Mouse (Mus musculus): ENCODE measurements around the gene Aph1a. TPM values are rescaled to one million over a fixed set of nuclear protein-coding genes. Genes with fewer than 3 reads are reported as not detected.

Gene Aph1a
- polyA plus RNA-seq, 1 experiment from 2014 or later, result 25.9 TPM

DNA sequence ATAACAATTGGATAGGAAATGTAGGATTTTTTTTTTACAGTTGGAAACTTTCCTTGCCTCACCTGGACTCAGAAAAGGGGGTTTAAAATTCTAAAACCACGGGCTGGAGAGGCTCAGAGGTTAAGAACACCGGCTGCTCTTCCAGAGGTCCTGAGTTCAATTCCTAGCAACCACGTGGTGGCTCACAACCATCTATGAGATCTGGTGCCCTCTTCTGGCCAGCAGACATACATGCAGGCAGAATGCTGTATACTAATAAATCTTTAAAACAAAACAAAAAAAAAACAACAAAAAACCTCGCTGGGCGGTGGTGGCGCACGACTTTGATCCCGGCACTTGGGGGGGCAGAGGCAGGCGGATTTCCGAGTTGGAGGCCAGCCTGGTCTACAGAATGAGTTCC, 32.6 kb upstream of the Aph1a start:
- ATAC-seq (replicated peaks; ENCODE audit: insufficient number of reproducible peaks, low FRiP score, low TSS enrichment), result no peak
- Histone ChIP-seq H3K4me1 (ENCODE audit: control insufficient read depth, insufficient read depth, low read length) (no peaks in the 10 kb centered on the region), H3K36me3 (ENCODE audit: control insufficient read depth, insufficient read depth, low read length) (peaks cover 8% of the 10 kb centered on the region; the same call in 1 of the 2 replicates), H3K4me2 (no peak overlapping the region), H3K9ac (ENCODE audit: low read depth, low read length) (no peak overlapping the region), H3K4me3 (ENCODE audit: low read depth, low read length) (no peak overlapping the region), H3K27me3 (ENCODE audit: control insufficient read depth, insufficient read depth, low read length) (no peaks in the 10 kb centered on the region), H3K27ac (ENCODE audit: low read depth, low read length) (no peak overlapping the region), H3K9me3 (replicated peaks; ENCODE audit: control insufficient read depth, low read length) (no peaks in the 10 kb centered on the region)
- 69% methylated on average over 10 of the region's 10 CpGs for WGBS (ENCODE audit: insufficient replicate concordance)

DNA sequence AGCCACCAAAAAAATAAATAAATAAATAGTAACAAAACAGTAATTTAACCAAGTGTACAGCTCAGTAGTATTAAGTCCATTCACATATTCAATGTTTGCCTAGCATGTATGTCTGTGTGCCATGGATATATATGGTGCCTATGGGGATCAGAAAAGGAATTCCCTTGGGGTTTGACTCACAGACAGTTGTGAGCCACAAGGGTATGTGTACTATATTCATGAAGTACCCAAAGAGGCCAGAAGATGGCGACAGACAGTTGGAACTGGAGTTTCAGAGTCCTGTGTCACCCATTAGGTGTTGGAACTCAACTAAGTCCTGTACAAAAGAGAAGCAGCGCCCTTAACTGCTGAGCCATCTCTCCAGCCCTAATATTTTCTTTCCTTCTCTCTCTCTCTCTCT, 32.0 kb upstream of the Aph1a start:
- no peak overlapping the region for H3K9ac ChIP-seq (ENCODE audit: low read depth, low read length)
- H3K4me3 ChIP-seq (ENCODE audit: low read depth, low read length), result no peak overlapping the region
- H3K27ac ChIP-seq (ENCODE audit: low read depth, low read length), result no peak overlapping the region
- H3K9me3 ChIP-seq (replicated peaks; ENCODE audit: control insufficient read depth, low read length), result no peaks in the 10 kb centered on the region
- no peaks in the 10 kb centered on the region for H3K27me3 ChIP-seq (ENCODE audit: control insufficient read depth, insufficient read depth, low read length)
- ATAC-seq (replicated peaks; ENCODE audit: insufficient number of reproducible peaks, low FRiP score, low TSS enrichment), result no peak
- H3K36me3 ChIP-seq (ENCODE audit: control insufficient read depth, insufficient read depth, low read length), result peaks cover 8% of the 10 kb centered on the region; the same call in 1 of the 2 replicates
- H3K4me1 ChIP-seq (ENCODE audit: control insufficient read depth, insufficient read depth, low read length), result no peaks in the 10 kb centered on the region
- WGBS (ENCODE audit: insufficient replicate concordance), result 43% methylated on average over 2 of the region's 2 CpGs
- H3K4me2 ChIP-seq, result no peak overlapping the region

DNA sequence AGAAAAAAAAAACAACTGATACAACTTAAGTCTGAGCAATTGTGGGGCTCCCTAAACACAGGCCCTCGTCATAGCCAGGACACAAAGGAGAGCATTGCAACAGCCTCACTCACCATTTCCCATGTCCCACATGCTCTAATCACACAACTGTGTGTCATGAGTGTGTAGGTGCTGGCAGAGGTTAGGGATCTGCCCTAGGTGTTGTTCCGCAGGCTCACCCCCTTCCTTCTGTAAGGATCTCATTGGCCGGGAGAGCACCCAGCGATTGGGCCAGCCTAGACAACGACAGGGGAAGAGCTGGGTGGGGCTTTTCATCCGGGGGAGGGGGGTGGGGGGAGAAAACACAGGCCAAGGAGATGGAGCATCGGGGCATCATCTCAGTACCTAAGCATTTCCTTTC, 30.2 kb upstream of the Aph1a start:
- Histone ChIP-seq H3K9me3 (replicated peaks; ENCODE audit: control insufficient read depth, low read length) (no peaks in the 10 kb centered on the region), H3K4me2 (no peak overlapping the region), H3K4me1 (ENCODE audit: control insufficient read depth, insufficient read depth, low read length) (no peaks in the 10 kb centered on the region), H3K36me3 (ENCODE audit: control insufficient read depth, insufficient read depth, low read length) (peaks cover 13% of the 10 kb centered on the region; the same call in 1 of the 2 replicates), H3K27me3 (ENCODE audit: control insufficient read depth, insufficient read depth, low read length) (no peaks in the 10 kb centered on the region), H3K9ac (ENCODE audit: low read depth, low read length) (no peak overlapping the region), H3K27ac (ENCODE audit: low read depth, low read length) (no peak overlapping the region), H3K4me3 (ENCODE audit: low read depth, low read length) (no peak overlapping the region)
- WGBS (ENCODE audit: insufficient replicate concordance), result 62% methylated on average over 7 of the region's 7 CpGs
- ATAC-seq (replicated peaks; ENCODE audit: insufficient number of reproducible peaks, low FRiP score, low TSS enrichment), result no peak

DNA sequence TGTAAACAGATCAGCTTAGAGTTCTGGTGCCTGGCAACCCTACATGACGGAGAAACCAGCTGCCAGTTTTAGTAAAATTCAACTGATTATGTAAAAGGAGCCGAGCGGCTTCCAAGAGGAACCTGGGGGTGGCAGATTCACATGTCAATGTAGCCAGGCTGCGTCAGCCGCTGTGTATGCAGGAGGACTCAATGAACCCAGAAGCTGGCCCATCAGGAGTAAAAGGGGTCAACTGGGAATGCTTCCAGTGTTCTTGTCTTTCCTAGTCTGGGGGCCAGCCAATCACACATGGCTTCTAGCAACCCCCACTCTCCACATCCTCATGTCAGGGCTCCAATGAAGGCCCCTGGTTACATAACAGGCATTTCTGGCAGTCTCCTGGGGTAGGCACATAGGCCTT, 28.7 kb upstream of the Aph1a start:
- H3K4me2 ChIP-seq, result no peak overlapping the region
- no peak overlapping the region for H3K9ac ChIP-seq (ENCODE audit: low read depth, low read length)
- ATAC-seq (replicated peaks; ENCODE audit: insufficient number of reproducible peaks, low FRiP score, low TSS enrichment), result no peak
- H3K27ac ChIP-seq (ENCODE audit: low read depth, low read length), result no peak overlapping the region
- H3K36me3 ChIP-seq (ENCODE audit: control insufficient read depth, insufficient read depth, low read length), result peaks cover 19% of the 10 kb centered on the region
- H3K4me3 ChIP-seq (ENCODE audit: low read depth, low read length), result no peak overlapping the region
- 84% methylated on average over 5 of the region's 5 CpGs for WGBS (ENCODE audit: insufficient replicate concordance)
- H3K9me3 ChIP-seq (replicated peaks; ENCODE audit: control insufficient read depth, low read length), result no peaks in the 10 kb centered on the region
- H3K4me1 ChIP-seq (ENCODE audit: control insufficient read depth, insufficient read depth, low read length), result no peaks in the 10 kb centered on the region
- no peaks in the 10 kb centered on the region for H3K27me3 ChIP-seq (ENCODE audit: control insufficient read depth, insufficient read depth, low read length)

DNA sequence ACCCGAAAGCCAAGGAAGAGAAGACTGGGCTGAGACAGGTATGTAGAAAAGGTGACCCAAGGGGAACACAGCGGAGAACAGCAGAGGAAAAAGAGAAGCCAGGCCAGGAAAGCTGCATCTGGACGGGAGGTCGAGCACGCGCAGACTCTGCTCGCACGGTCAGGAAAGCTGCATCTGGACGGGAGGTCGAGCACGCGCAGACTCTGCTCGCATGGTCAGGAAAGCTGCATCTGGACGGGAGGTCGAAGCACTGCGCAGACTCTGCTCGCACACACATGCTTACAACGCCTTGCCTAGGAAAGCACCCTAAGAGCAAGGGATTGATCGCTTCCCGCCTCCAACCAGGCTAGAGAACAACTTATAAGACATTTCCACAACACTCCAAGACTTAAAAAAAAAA, 28.2 kb upstream of the Aph1a start:
- Histone ChIP-seq H3K4me1 (ENCODE audit: control insufficient read depth, insufficient read depth, low read length) (peaks cover under 1% of the 10 kb centered on the region), H3K4me3 (ENCODE audit: low read depth, low read length) (no peak overlapping the region), H3K36me3 (ENCODE audit: control insufficient read depth, insufficient read depth, low read length) (peaks cover 19% of the 10 kb centered on the region), H3K4me2 (no peak overlapping the region), H3K27me3 (ENCODE audit: control insufficient read depth, insufficient read depth, low read length) (no peaks in the 10 kb centered on the region), H3K9me3 (replicated peaks; ENCODE audit: control insufficient read depth, low read length) (no peaks in the 10 kb centered on the region), H3K9ac (ENCODE audit: low read depth, low read length) (no peak overlapping the region), H3K27ac (ENCODE audit: low read depth, low read length) (no peak overlapping the region)
- ATAC-seq (replicated peaks; ENCODE audit: insufficient number of reproducible peaks, low FRiP score, low TSS enrichment), result no peak
- 84% methylated on average over 20 of the region's 20 CpGs for WGBS (ENCODE audit: insufficient replicate concordance)

DNA sequence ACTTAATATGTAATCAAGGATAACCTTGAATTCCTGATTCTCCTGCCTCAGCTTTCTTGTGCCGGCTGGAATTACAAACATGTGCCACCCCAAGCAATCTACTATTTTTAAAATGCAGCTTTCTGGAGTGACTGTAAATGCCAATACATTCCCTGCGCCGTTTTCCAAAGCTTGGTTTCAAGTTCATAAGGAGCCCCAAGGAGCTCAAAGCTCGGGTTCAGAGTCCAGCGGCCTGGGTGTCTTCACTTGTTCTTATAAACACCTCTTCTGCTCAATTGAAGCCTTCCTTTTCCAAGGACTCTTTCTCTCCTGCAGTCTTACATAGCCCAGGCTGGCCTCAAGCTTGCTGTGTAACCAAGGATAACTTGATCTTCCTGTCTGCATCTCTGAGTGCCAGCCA, 27.7 kb upstream of the Aph1a start:
- no peak for ATAC-seq (replicated peaks; ENCODE audit: insufficient number of reproducible peaks, low FRiP score, low TSS enrichment)
- 85% methylated on average over 5 of the region's 5 CpGs for WGBS (ENCODE audit: insufficient replicate concordance)
- Histone ChIP-seq H3K9ac (ENCODE audit: low read depth, low read length) (no peak overlapping the region), H3K27ac (ENCODE audit: low read depth, low read length) (no peak overlapping the region), H3K9me3 (replicated peaks; ENCODE audit: control insufficient read depth, low read length) (no peaks in the 10 kb centered on the region), H3K4me2 (no peak overlapping the region), H3K4me1 (ENCODE audit: control insufficient read depth, insufficient read depth, low read length) (peaks cover 4% of the 10 kb centered on the region), H3K36me3 (ENCODE audit: control insufficient read depth, insufficient read depth, low read length) (peaks cover 19% of the 10 kb centered on the region), H3K27me3 (ENCODE audit: control insufficient read depth, insufficient read depth, low read length) (no peaks in the 10 kb centered on the region), H3K4me3 (ENCODE audit: low read depth, low read length) (no peak overlapping the region)

DNA sequence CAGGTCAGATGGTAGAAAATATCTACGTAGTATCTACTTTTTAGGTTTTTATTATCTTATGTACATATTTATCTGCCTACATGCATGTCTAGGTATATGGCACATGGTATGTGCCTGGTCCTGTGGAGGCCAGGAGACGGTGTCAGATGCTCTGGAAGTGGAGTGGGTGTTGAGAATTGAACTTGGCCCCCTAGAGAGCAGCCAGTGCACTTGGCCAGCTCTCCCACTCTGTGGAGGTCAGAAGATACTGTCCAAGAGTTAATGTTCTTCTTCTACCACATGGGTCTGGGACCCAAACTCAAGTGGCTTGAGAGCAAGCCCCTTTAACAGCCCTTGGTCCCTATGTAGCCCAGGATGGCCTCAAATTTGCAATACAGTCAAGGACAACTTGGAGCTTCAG, 26.4 kb upstream of the Aph1a start:
- Histone ChIP-seq H3K36me3 (ENCODE audit: control insufficient read depth, insufficient read depth, low read length) (peaks cover 17% of the 10 kb centered on the region), H3K9ac (ENCODE audit: low read depth, low read length) (no peak overlapping the region)

DNA sequence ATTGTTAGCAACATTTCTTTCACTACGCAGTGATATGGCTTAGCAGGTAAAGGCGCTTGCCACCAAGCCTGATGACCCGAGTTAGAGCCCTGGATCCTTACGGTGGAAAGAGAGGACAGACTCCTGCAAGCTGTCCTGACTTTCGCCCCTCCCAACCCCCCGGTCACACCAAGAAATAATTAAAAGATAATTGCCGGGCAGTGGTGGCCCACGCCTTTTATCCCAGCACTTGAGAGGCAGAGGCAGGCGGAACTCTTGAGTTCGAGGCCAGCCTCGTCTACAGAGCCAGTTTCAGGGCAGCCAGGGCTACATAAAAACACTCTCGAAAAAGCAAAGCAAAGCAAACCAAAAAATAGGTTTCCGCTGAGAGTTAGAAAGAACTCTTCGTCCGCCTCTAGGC, 22.8 kb upstream of the Aph1a start:
- Histone ChIP-seq H3K9ac (ENCODE audit: low read depth, low read length) (peak overlapping the region; percentile 91), H3K4me2 (peak overlapping the region; percentile 80), H3K4me1 (ENCODE audit: control insufficient read depth, insufficient read depth, low read length) (peaks cover 11% of the 10 kb centered on the region), H3K27me3 (ENCODE audit: control insufficient read depth, insufficient read depth, low read length) (no peaks in the 10 kb centered on the region), H3K9me3 (replicated peaks; ENCODE audit: control insufficient read depth, low read length) (no peaks in the 10 kb centered on the region), H3K36me3 (ENCODE audit: control insufficient read depth, insufficient read depth, low read length) (peaks cover 11% of the 10 kb centered on the region), H3K4me3 (ENCODE audit: low read depth, low read length) (peak overlapping the region; percentile 77), H3K27ac (ENCODE audit: low read depth, low read length) (peak overlapping the region; percentile 89)
- WGBS (ENCODE audit: insufficient replicate concordance), result 6% methylated on average over 15 of the region's 15 CpGs
- 0 out of 2 replicates have a peak, but pooled peaks have one; percentile 19 for ATAC-seq (replicated peaks; ENCODE audit: insufficient number of reproducible peaks, low FRiP score, low TSS enrichment)

More for the DNA sequence above, 26.4 kb upstream of the Aph1a start:
- 88% methylated on average over 2 of the region's 2 CpGs for WGBS (ENCODE audit: insufficient replicate concordance)
- H3K9me3 ChIP-seq (replicated peaks; ENCODE audit: control insufficient read depth, low read length), result no peaks in the 10 kb centered on the region
- H3K4me1 ChIP-seq (ENCODE audit: control insufficient read depth, insufficient read depth, low read length), result peaks cover 9% of the 10 kb centered on the region
- H3K4me2 ChIP-seq, result no peak overlapping the region
- H3K4me3 ChIP-seq (ENCODE audit: low read depth, low read length), result no peak overlapping the region
- H3K27me3 ChIP-seq (ENCODE audit: control insufficient read depth, insufficient read depth, low read length), result no peaks in the 10 kb centered on the region
- ATAC-seq (replicated peaks; ENCODE audit: insufficient number of reproducible peaks, low FRiP score, low TSS enrichment), result no peak
- H3K27ac ChIP-seq (ENCODE audit: low read depth, low read length), result no peak overlapping the region

DNA sequence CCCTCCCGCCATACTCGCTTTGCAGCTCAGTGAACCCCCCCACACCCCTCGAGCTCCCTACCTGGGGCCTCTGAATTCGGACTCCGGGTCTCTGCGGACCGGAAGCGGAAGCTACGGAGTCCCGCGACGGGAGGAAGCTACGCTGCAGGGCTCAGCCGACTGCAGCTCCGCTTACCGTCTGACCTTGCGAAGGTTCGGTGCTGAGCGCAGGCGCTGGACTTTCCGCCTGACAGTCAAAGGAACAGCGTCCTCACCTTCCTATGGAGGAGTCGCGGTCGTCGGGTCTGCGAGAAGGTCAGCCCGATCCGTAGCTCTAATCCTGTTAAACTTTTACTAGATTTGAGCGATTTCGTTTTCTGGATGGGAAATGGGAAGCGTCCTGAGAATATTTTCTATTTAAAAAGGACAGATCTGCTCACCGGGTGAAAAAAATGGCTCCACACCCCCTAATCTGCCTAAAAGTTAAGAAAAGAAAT, 22.3 kb upstream of the Aph1a start, which contains the start of gene Mrps21:
Mrps21 (minus strand) TSS at position 128 of the 476 bp plus-strand sequence.
- ATAC-seq (replicated peaks; ENCODE audit: insufficient number of reproducible peaks, low FRiP score, low TSS enrichment), result peak; percentile 86
- peaks cover 11% of the 10 kb centered on the region for H3K4me1 ChIP-seq (ENCODE audit: control insufficient read depth, insufficient read depth, low read length)
- no peaks in the 10 kb centered on the region for H3K9me3 ChIP-seq (replicated peaks; ENCODE audit: control insufficient read depth, low read length)
- H3K27me3 ChIP-seq (ENCODE audit: control insufficient read depth, insufficient read depth, low read length), result no peaks in the 10 kb centered on the region
- H3K4me2 ChIP-seq, result peak within 1 kb of the TSS; percentile 80
- peak within 1 kb of the TSS; percentile 77 for H3K4me3 ChIP-seq (ENCODE audit: low read depth, low read length)
- H3K9ac ChIP-seq (ENCODE audit: low read depth, low read length), result peak within 1 kb of the TSS; percentile 91
- WGBS (ENCODE audit: insufficient replicate concordance), result under 1% methylated on average over 33 of the region's 33 CpGs
- H3K27ac ChIP-seq (ENCODE audit: low read depth, low read length), result peak within 1 kb of the TSS; percentile 89
- peaks cover 11% of the 10 kb centered on the region for H3K36me3 ChIP-seq (ENCODE audit: control insufficient read depth, insufficient read depth, low read length)
